In the genomic region with DNA sequence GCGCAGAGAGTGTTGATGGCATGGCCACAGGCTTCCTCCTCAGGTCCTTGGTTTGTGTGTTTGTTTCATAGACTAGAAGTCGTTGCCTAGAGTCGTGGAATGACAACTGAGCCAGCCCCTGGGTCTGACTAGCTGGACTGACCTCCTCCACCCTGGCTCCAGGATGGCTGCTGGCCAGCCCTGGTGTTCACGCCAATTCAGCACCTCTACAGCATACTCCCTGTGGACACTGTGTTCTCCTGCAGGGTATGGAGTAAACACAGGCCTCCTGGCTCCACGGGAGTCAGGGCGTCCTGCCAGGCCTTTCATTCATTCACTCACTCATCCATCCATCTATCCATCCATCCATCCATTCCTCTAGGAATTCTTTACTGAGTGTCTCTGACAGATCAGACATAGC, we compare ENCODE assay signal across 8 mouse cellular contexts. TPM values are rescaled to one million over a fixed set of nuclear protein-coding genes. Genes with fewer than 3 reads are reported as not detected.
DNase-seq lines count a peak whose midpoint lies in the region; ATAC-seq and TF ChIP-seq lines count a peak whose summit lies in the region.
"Had no signal": no experiment of that assay in that cellular context is flagged by ENCODE, and none has a peak within 500 bp of the region (broad histone marks: within the 10 kb centered on the region; RNA-seq: fewer than 3 reads in every experiment).

No protein-coding gene starts in this region.

- H3K4me1 ChIP-seq in neural tube, embryonic 13.5 days (replicated peaks) = peaks cover 30% of the 10 kb centered on the region
- H3K4me1 ChIP-seq in lung, embryonic 15.5 days = peaks cover 43% of the 10 kb centered on the region
- peaks cover 4% of the 10 kb centered on the region; the same call in 1 of the 2 replicates for H3K4me1 ChIP-seq in forebrain, postnatal 0 days (ENCODE audit: insufficient read depth)

- H3K27me3 ChIP-seq in neural tube, embryonic 13.5 days = no peaks in the 10 kb centered on the region
- H3K27me3 ChIP-seq in lung, embryonic 15.5 days = no peaks in the 10 kb centered on the region
- no peaks in the 10 kb centered on the region for H3K27me3 ChIP-seq in forebrain, postnatal 0 days (ENCODE audit: insufficient read depth, low read length)
- H3K27me3 ChIP-seq: neural tube, embryonic 12.5 days had no signal

- no peak overlapping the region for H3K4me2 ChIP-seq in neural tube, embryonic 13.5 days
- no peak overlapping the region for H3K4me2 ChIP-seq in lung, embryonic 15.5 days
- no peak overlapping the region for H3K4me2 ChIP-seq in forebrain, postnatal 0 days (ENCODE audit: low read depth)
- H3K4me2 ChIP-seq: neural tube, embryonic 12.5 days had no signal

- H3K27ac ChIP-seq in neural tube, embryonic 13.5 days (replicated peaks) = 0 out of 2 replicates have a peak overlapping the region, but pooled peaks have one; percentile 46
- peak overlapping the region; percentile 89; the same call in 1 of the 2 replicates for H3K27ac ChIP-seq in lung, embryonic 15.5 days
- no peak overlapping the region for H3K27ac ChIP-seq in forebrain, postnatal 0 days (ENCODE audit: low read depth, low read length)
- H3K27ac ChIP-seq: neural tube, embryonic 12.5 days had no signal

- no peak for ATAC-seq in neural tube, embryonic 13.5 days (ENCODE audit: low read depth)
- ATAC-seq in lung, embryonic 15.5 days (ENCODE audit: borderline replicate concordance, extremely low read depth, low FRiP score, low TSS enrichment) = no peak
- ATAC-seq in forebrain, postnatal 0 days = no peak

- no peak overlapping the region for H3K9ac ChIP-seq in neural tube, embryonic 13.5 days
- H3K9ac ChIP-seq in lung, embryonic 15.5 days = no peak overlapping the region
- H3K9ac ChIP-seq in forebrain, postnatal 0 days = no peak overlapping the region
- H3K9ac ChIP-seq: neural tube, embryonic 12.5 days had no signal

- no peak overlapping the region for H3K4me3 ChIP-seq in neural tube, embryonic 13.5 days
- no peak overlapping the region for H3K4me3 ChIP-seq in lung, embryonic 15.5 days
- no peak overlapping the region for H3K4me3 ChIP-seq in forebrain, postnatal 0 days (ENCODE audit: low read depth, low read length)
- H3K4me3 ChIP-seq: neural tube, embryonic 12.5 days had no signal

- no peak for DNase-seq in neural tube, embryonic 10.5 days (ENCODE audit: extremely low spot score, low spot score)
- DNase-seq in gastrocnemius, adult 8-10 months (ENCODE audit: low spot score in 2 of 2) = peak; percentile 87 to 90
- DNase-seq in heart, postnatal 25 days (ENCODE audit: low spot score) = peak; percentile 74
- no peak for DNase-seq in frontal cortex, adult 2 months (ENCODE audit: extremely low spot score in 1 of 2, low spot score in 1 of 2)
- DNase-seq in forebrain, postnatal 0 days = no peak

- WGBS in neural tube, embryonic 13.5 days = 66% methylated on average over 6 of the region's 6 CpGs
- 41% methylated on average over 6 of the region's 6 CpGs for WGBS in lung, embryonic 15.5 days
- WGBS in forebrain, postnatal 0 days = 53% methylated on average over 6 of the region's 6 CpGs

- intact Hi-C loops in heart, postnatal 25 days (cut with DNase I) = loop anchor here (2.0 kb wide), 1 partner anchor 46 kb away; the partner anchor contains the start of gene Klf15

- no peak for TF ChIP-seq CTCF in forebrain, postnatal 0 days (IDR thresholded peaks at IDR 0.05; ENCODE audit: low read depth)

- H3K36me3 ChIP-seq in neural tube, embryonic 13.5 days = no peaks in the 10 kb centered on the region
- H3K36me3 ChIP-seq in lung, embryonic 15.5 days = no peaks in the 10 kb centered on the region
- no peaks in the 10 kb centered on the region for H3K36me3 ChIP-seq in forebrain, postnatal 0 days (ENCODE audit: insufficient read depth)
- H3K36me3 ChIP-seq: neural tube, embryonic 12.5 days had no signal

- no peaks in the 10 kb centered on the region for H3K9me3 ChIP-seq in neural tube, embryonic 13.5 days
- H3K9me3 ChIP-seq in lung, embryonic 15.5 days = no peaks in the 10 kb centered on the region
- no peaks in the 10 kb centered on the region for H3K9me3 ChIP-seq in forebrain, postnatal 0 days (ENCODE audit: low read length)

RNA-seq across cellular contexts. Expression of gene Aldh1l1, which starts 22.9 kb away (rescaled TPM):
- 38.3 and 38.6 TPM in 2 replicates for polyA plus RNA-seq in neural tube, embryonic 13.5 days (2015; fragmentation: Nextera tagmentation; extraction: Ambion mirVana)
- 1 to 10 TPM; 2.4 to 5.5 (median 4.0) TPM for total RNA-seq in gastrocnemius, adult 8-10 months (2022)
- 1 to 10 TPM; 1.5 to 2.3 TPM for total RNA-seq in heart, postnatal 25 days (2021)
- polyA plus RNA-seq in lung, embryonic 15.5 days (2015; fragmentation: Nextera tagmentation; extraction: Ambion mirVana) = 1.4 and 2.1 TPM in 2 replicates
- polyA plus RNA-seq in frontal cortex, adult 2 months (2012; rRNA removed) = 51.6 and 55.0 TPM in 2 replicates
- total RNA-seq in forebrain, postnatal 0 days (2014; rRNA removed) = 70.2 and 71.3 TPM in 2 replicates
- 54.2 and 67.8 TPM in 2 replicates for polyA plus RNA-seq in forebrain, postnatal 0 days (2015; fragmentation: Nextera tagmentation; extraction: Ambion mirVana)

RNA-seq across cellular contexts. Expression of gene Klf15, which starts 46.7 kb away (rescaled TPM):
- 12.3 and 13.9 TPM in 2 replicates for polyA plus RNA-seq in neural tube, embryonic 13.5 days (2015; fragmentation: Nextera tagmentation; extraction: Ambion mirVana)
- 10 to 100 TPM; 26.7 to 83.2 (median 44.3) TPM for total RNA-seq in gastrocnemius, adult 8-10 months (2022)
- 10 to 100 TPM; 45.1 to 56.9 TPM for total RNA-seq in heart, postnatal 25 days (2021)
- polyA plus RNA-seq in lung, embryonic 15.5 days (2015; fragmentation: Nextera tagmentation; extraction: Ambion mirVana) = 10.9 and 13.5 TPM in 2 replicates
- 27.2 and 28.4 TPM in 2 replicates for polyA plus RNA-seq in frontal cortex, adult 2 months (2012; rRNA removed)
- total RNA-seq in forebrain, postnatal 0 days (2014; rRNA removed) = 16.6 and 24.6 TPM in 2 replicates
- 16.2 and 17.5 TPM in 2 replicates for polyA plus RNA-seq in forebrain, postnatal 0 days (2015; fragmentation: Nextera tagmentation; extraction: Ambion mirVana)

Comparison
In these comparisons a context has a peak if more than half of its experiments do, and no peak if none do; other contexts are left out.
1. DNase-seq: peak in gastrocnemius, adult 8-10 months (2 of 2) and heart, postnatal 25 days (single experiment); none in neural tube, embryonic 10.5 days (single experiment), frontal cortex, adult 2 months (0 of 2) and forebrain, postnatal 0 days (single experiment).
2. RNA of gene Aldh1l1, which starts 22.9 kb away (polyA plus RNA-seq): 54.2 to 67.8 TPM in forebrain, postnatal 0 days, 51.6 to 55.0 TPM in frontal cortex, adult 2 months and 38.3 to 38.6 TPM in neural tube, embryonic 13.5 days; 1.4 to 2.1 TPM in lung, embryonic 15.5 days; every median in the first group is over 10 times any median in the second.